Mouse (Mus musculus) 416B (cell line): ENCODE measurements around the gene Gm28539.

ENCODE experiments used
- DNase-seq: peaks from one replicate; pipeline ENCODE4 v3.0.0; 2011; ENCODE audit warnings: low read depth

The Gm28539 gene

GRCm38 (mm10) chr16:18836468-18837208 lies at the start of gene Gm28539, which contains the start of gene 2510002D24Rik:
Gm28539 (plus strand) TSS chr16:18836584.
2510002D24Rik (plus strand) TSS chr16:18836578.
- peak; percentile 90 for DNase-seq

- no peak for DNase-seq
Observed at GRCm38 (mm10) chr16:18786652-18787051, 49.7 kb upstream of the Gm28539 start.

- peak; percentile 67 for DNase-seq
Observed at GRCm38 (mm10) chr16:18788627-18789406, 47.6 kb upstream of the Gm28539 start.

- DNase-seq = peak; percentile 11
Observed at GRCm38 (mm10) chr16:18795223-18795899, 41.0 kb upstream of the Gm28539 start.

GRCm38 (mm10) chr16:18796645-18797044 lies 39.7 kb upstream of the Gm28539 start:
- DNase-seq = no peak

- DNase-seq = no peak
Observed at GRCm38 (mm10) chr16:18798151-18798550, 38.2 kb upstream of the Gm28539 start.

GRCm38 (mm10) chr16:18798841-18799240 lies 37.5 kb upstream of the Gm28539 start:
- peak; percentile 24 for DNase-seq

GRCm38 (mm10) chr16:18805746-18806145 lies 30.6 kb upstream of the Gm28539 start:
- no peak for DNase-seq

GRCm38 (mm10) chr16:18809001-18809400 lies 27.4 kb upstream of the Gm28539 start:
- peak; percentile 84 for DNase-seq

- no peak for DNase-seq
Observed at GRCm38 (mm10) chr16:18811032-18811431, 25.4 kb upstream of the Gm28539 start.

- DNase-seq = peak; percentile 99
Observed at GRCm38 (mm10) chr16:18811468-18812384, 24.7 kb upstream of the Gm28539 start, which contains the start of the genes Ufd1 and Cdc45. Ufd1 (plus strand) TSS chr16:18811779. Cdc45 (minus strand) TSS chr16:18811987.

- no peak for DNase-seq
Observed at GRCm38 (mm10) chr16:18812385-18812910, 23.9 kb upstream of the Gm28539 start.

- no peak for DNase-seq
Observed at GRCm38 (mm10) chr16:18822356-18822755, 14.0 kb upstream of the Gm28539 start.

- no peak for DNase-seq
Observed at GRCm38 (mm10) chr16:18822925-18823324, 13.5 kb upstream of the Gm28539 start.

GRCm38 (mm10) chr16:18828630-18829029 lies 7.8 kb upstream of the Gm28539 start:
- DNase-seq = no peak

- DNase-seq = no peak
Observed at GRCm38 (mm10) chr16:18829102-18829501, 7.3 kb upstream of the Gm28539 start.

- no peak for DNase-seq
Observed at GRCm38 (mm10) chr16:18833486-18833885, 2.9 kb upstream of the Gm28539 start.

GRCm38 (mm10) chr16:18836073-18836467 lies 314 bp upstream of the Gm28539 start:
- no peak for DNase-seq

- no peak for DNase-seq
Observed at GRCm38 (mm10) chr16:18838346-18838745, 2.0 kb downstream of the Gm28539 start.

- no peak for DNase-seq
Observed at GRCm38 (mm10) chr16:18846301-18846820, 10.0 kb downstream of the Gm28539 start.
